Mouse (Mus musculus): Measurements from ENCODE around the gene Nup88.

DNA sequence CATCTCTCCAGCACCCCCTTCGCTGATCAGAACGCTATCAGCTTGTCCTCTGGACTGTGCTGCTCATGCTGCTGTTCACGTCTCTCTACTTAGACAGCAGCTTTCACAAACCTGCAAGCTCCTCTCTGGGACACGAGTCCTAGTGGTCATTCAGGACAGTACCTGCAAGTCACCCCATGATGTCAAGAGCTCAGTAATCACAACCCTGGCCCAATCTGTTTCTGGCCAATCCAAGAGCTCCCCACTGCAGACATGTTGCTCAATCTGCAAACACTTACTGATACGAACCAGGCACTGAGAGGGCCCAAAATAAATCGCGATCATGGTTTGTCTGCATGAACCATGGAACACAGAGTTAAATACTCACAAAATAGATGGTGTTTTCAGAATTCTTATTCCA lies 43.0 kb upstream of the Nup88 start:
- TF ChIP-seq POLR2A (IDR thresholded peaks at IDR 0.05; ENCODE audit: borderline replicate concordance, low read depth, low read length) (no peak), CTCF (IDR thresholded peaks at IDR 0.05; ENCODE audit: low read depth, low read length) (no peak)
